Mouse (Mus musculus) neural tube, embryonic 11.5 days (tissue): ENCODE measurements around the gene Dram2. TPM values are rescaled to one million over a fixed set of nuclear protein-coding genes. Genes with fewer than 3 reads are reported as not detected.
A peak's percentile ranks its signal among the peaks of the same experiment; 100 is the strongest.

Experiments used
- ATAC-seq: fragments of 200-750 bp; cut with Nextera tagmentation; 2 replicates; pipeline ENCODE4 v1.8.0; 2017; ENCODE audit warnings: moderate number of reproducible peaks, mild to moderate bottlenecking, moderate TSS enrichment, moderate library complexity; ENCODE audit not compliant: insufficient read depth, low FRiP score, low TSS enrichment
- DNase-seq: peaks from one replicate; pipeline ENCODE4 v3.0.0-alpha.2; 2015; ENCODE audit warnings: low spot score
- H3K27ac ChIP-seq: fragments of 300-500 bp; sonication (generic); 2 replicates; pipeline ENCODE4 v1.5.1; 2014; ENCODE audit warnings: low read depth, mild to moderate bottlenecking, low read length
- H3K27me3 ChIP-seq: fragments of 300-500 bp; sonication (generic); 2 replicates; pipeline ENCODE4 v1.6.1; 2014; ENCODE audit warnings: mild to moderate bottlenecking, low read length, mixed read lengths; ENCODE audit not compliant: control insufficient read depth, insufficient read depth
- H3K36me3 ChIP-seq: fragments of 300-500 bp; sonication (generic); 2 replicates; pipeline ENCODE4 v1.6.1; 2014; ENCODE audit warnings: mild to moderate bottlenecking, low read length, moderate library complexity, mixed read lengths; ENCODE audit not compliant: control insufficient read depth, insufficient read depth
- H3K4me1 ChIP-seq: fragments of 300-500 bp; sonication (generic); 2 replicates; pipeline ENCODE4 v1.6.1; 2014; ENCODE audit warnings: low read length, mixed read lengths; ENCODE audit not compliant: control insufficient read depth, insufficient read depth
- H3K4me2 ChIP-seq: fragments of 300-500 bp; sonication (generic); 2 replicates; pipeline ENCODE4 v1.6.1; 2014; ENCODE audit warnings: low read depth, mild to moderate bottlenecking, moderate library complexity
- H3K4me3 ChIP-seq: fragments of 300-500 bp; sonication (generic); 2 replicates; pipeline ENCODE4 v1.5.1; 2014; ENCODE audit warnings: low read depth, low read length
- H3K9ac ChIP-seq: fragments of 300-500 bp; sonication (generic); 2 replicates; pipeline ENCODE4 v1.6.1; 2014; ENCODE audit warnings: mild to moderate bottlenecking, low read length
- H3K9me3 ChIP-seq: fragments of 300-500 bp; sonication (generic); 2 replicates; pipeline ENCODE4 v1.6.1; 2016; ENCODE audit warnings: low read length; ENCODE audit not compliant: control insufficient read depth
- WGBS: fragments of 180-500 bp; shearing (Covaris S2); extraction: QIAGEN DNeasy Blood & Tissue Kit; methylation state at CpG from one replicate; pipeline ENCODE4 v1.1.7; 2014; 5-methylcytosine and 5-hydroxymethylcytosine counted together
- polyA plus RNA-seq: library from polyadenylated mRNA; unstranded; fragments of >200 nt; fragmentation: Nextera tagmentation; extraction: Ambion mirVana; gene quantifications from 2 replicates; pipeline ENCODE4 v1.2.1, GENCODE M21; 2014

Gene Dram2
- polyA plus RNA-seq, result 56.6 and 57.8 TPM in 2 replicates

DNA sequence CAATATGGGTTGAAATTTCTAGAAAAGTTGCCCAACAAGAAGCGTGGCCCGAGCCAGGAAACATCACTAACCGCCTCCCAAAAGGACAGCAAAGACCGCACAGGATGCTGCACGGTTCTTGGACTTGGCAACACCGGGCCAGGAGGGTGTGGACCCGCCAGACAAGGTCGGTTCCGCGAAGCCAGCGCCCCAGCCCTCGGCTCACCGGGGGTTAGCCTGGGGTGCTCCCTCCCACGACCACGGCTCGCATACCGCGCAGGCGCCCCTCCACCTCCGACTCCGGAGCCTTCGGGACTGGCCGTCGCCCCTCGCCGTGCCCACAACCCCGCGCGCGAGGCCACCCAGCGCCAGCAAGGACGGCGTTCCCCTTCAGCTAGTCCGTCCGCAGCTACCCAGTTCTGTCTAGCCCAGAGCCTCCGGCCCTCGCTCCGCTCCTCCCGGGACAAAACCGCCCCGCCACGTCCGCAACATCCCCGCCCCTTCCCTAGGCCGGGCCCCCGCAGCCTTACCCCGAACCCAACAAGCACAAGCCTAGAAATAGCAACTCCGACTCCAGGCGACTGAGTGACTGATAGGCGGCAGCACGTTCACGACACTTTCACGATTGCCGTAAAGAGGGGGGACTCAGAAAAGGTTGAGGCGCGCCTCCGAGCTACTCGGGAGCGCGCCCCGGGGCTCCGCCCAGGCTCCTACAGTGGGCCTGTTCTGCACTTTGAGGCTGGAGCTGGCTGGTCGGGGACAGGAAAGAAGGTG is at the start of gene Dram2, which contains the start of gene Cept1:
Gene Dram2 (plus strand): TSS at position 628 of the 753 bp plus-strand sequence.
Gene Cept1 (minus strand): TSS at position 632 of the 753 bp plus-strand sequence.
- H3K36me3 ChIP-seq, result no peaks in the 10 kb centered on the region
- H3K4me2 ChIP-seq, result peak within 1 kb of the TSS; percentile 58
- H3K27me3 ChIP-seq, result no peaks in the 10 kb centered on the region
- no peaks in the 10 kb centered on the region for H3K9me3 ChIP-seq
- ATAC-seq, result peak; percentile 96
- peak; percentile 94 for DNase-seq
- H3K4me1 ChIP-seq, result peaks cover 6% of the 10 kb centered on the region; the same call in 1 of the 2 replicates
- peak within 1 kb of the TSS; percentile 90 for H3K9ac ChIP-seq
- peak within 1 kb of the TSS; percentile 90 for H3K27ac ChIP-seq
- H3K4me3 ChIP-seq, result peak within 1 kb of the TSS; percentile 72
- under 1% methylated on average over 63 of the region's 63 CpGs for WGBS

DNA sequence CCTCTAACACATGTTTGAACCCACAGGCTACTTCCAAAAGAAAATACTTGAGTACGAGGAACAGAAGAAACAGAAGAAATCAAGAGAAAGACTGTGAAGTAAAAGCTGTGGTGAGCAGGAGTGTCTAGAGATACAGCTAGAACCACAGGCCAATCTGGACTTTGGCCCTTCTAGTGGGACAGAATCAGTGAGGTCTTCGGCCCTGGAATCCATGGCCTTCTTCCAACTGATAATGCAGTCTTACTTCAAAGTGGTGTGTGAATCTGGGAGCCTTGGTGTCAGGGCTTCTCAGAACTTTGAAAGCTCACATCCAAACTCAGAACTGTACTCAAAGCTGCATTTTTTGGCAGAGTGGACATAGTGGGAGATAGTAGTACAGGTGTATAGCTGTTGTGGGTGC is 47.1 kb upstream of the Dram2 start:
- Histone ChIP-seq H3K27me3 (no peaks in the 10 kb centered on the region), H3K36me3 (no peaks in the 10 kb centered on the region; the same call in 1 of the 2 replicates), H3K9me3 (no peaks in the 10 kb centered on the region), H3K27ac (no peak overlapping the region), H3K4me2 (no peak overlapping the region), H3K9ac (no peak overlapping the region), H3K4me1 (no peaks in the 10 kb centered on the region), H3K4me3 (no peak overlapping the region)
- 95% methylated on average over 2 of the region's 2 CpGs for WGBS
- no peak for DNase-seq
- no peak for ATAC-seq

DNA sequence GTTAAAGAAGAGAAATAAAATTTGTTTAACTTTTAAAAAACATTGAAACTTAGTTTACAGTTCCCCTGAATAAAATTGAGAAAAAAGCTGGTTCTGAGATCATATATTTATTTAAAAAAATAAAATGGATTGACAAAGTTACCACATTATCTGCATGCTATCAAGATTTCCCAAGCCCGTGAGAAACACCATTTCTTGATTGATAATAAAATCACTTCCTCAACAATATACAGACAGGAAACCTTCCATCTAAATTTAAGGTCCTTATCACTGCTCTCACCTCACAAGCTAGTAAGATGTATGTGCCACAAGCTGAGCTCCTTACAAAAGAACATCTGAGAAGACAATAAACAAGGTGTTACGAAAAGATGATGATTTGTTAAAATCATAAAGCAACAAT is 44.7 kb upstream of the Dram2 start:
- no peaks in the 10 kb centered on the region for H3K9me3 ChIP-seq
- no peak overlapping the region for H3K9ac ChIP-seq
- H3K4me2 ChIP-seq, result no peak overlapping the region
- H3K27ac ChIP-seq, result no peak overlapping the region
- DNase-seq (no peak), ATAC-seq (no peak)
- H3K4me1 ChIP-seq, result no peaks in the 10 kb centered on the region
- H3K36me3 ChIP-seq, result no peaks in the 10 kb centered on the region; the same call in 1 of the 2 replicates
- no peaks in the 10 kb centered on the region for H3K27me3 ChIP-seq
- 92% methylated on average over 2 of the region's 2 CpGs for WGBS
- no peak overlapping the region for H3K4me3 ChIP-seq

DNA sequence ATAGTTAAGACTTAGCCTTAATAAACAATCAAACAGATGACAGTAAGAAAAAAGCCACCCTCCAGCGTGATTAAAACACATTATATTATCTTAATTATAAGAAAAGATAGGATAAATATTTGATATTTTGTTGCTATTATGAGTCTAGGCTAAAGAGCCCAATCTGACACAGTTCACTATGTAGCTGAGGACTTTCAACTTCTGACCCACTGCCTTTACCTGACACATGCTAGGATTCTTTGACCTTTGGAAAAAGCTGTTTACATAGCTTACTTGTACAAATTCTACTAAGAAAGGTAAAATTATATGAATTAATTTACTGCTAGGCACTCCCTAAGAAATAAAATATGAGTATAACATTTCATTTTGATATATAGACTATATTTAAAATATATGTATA is 36.9 kb upstream of the Dram2 start:
- Histone ChIP-seq H3K4me3 (no peak overlapping the region), H3K36me3 (no peaks in the 10 kb centered on the region), H3K4me2 (no peak overlapping the region), H3K9ac (no peak overlapping the region), H3K4me1 (no peaks in the 10 kb centered on the region), H3K27ac (no peak overlapping the region), H3K27me3 (no peaks in the 10 kb centered on the region), H3K9me3 (no peaks in the 10 kb centered on the region)
- DNase-seq, result no peak
- no peak for ATAC-seq
- WGBS, result 94% methylated on average over 1 of the region's 1 CpGs

DNA sequence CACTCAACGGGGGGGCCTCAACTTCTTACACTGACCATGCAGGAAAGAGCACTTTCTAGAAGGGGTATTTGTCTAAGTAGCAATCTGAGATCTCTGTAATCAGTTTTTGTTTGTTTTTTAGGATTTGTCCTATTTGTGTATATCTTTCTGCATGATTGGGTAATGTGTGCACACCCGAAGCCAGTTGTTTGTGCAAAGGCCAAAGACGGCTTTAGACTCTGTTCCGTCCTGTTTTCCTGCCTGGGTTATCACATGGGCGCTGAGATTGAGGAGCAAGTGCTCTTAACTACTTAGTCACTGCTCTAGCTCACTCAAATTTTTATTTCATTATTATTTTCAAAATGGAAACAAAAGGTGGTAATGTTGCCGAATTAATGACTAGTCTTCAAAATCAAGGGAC is 32.6 kb upstream of the Dram2 start:
- H3K4me3 ChIP-seq, result no peak overlapping the region
- ATAC-seq (no peak), DNase-seq (no peak)
- no peak overlapping the region for H3K9ac ChIP-seq
- no peaks in the 10 kb centered on the region for H3K9me3 ChIP-seq
- H3K27me3 ChIP-seq, result no peaks in the 10 kb centered on the region
- H3K4me2 ChIP-seq, result no peak overlapping the region
- no peaks in the 10 kb centered on the region for H3K36me3 ChIP-seq
- 88% methylated on average over 6 of the region's 6 CpGs for WGBS
- H3K4me1 ChIP-seq, result no peaks in the 10 kb centered on the region
- H3K27ac ChIP-seq, result no peak overlapping the region

DNA sequence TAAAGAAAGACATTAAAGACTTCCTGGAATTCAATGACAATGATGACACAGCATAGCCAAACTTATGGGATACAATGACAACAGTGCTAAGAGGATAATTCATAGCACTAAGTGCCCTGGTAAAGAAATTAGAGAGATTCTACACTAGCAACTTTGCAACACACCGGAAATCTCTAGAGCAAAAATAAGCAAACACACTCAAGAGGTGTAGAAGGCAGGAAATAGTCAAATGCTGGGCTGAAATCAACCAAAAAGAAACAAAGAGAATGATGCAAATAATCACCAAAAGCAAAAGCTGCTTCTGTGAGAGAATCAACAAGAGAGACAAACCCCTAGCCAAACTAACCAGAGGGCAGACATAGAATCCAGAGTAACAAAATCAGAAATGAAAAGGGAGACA is 24.9 kb upstream of the Dram2 start:
- 93% methylated on average over 1 of the region's 1 CpGs for WGBS
- no peak for DNase-seq
- Histone ChIP-seq H3K4me2 (no peak overlapping the region), H3K4me3 (no peak overlapping the region), H3K27me3 (no peaks in the 10 kb centered on the region), H3K9ac (no peak overlapping the region), H3K27ac (no peak overlapping the region), H3K36me3 (no peaks in the 10 kb centered on the region), H3K4me1 (no peaks in the 10 kb centered on the region), H3K9me3 (no peaks in the 10 kb centered on the region)
- ATAC-seq, result no peak

DNA sequence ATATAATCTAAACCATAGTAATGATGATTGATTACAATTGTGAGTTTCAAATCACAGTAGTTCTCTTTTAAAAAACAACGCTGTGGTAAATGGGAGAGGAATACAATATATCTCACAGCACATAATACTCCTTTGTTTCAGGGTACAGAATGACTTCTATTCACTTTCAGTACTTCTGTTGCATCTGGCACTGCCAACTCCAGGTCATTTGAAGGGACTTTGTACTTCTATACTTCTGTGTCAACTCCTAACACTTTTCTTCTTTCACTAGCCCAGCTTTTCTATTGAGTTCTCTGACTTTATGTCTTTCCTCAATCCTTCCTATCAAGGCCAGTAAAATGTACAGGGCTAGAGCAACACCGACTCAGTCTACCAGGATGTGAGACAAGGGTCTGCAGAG is 21.2 kb upstream of the Dram2 start:
- Histone ChIP-seq H3K9me3 (no peaks in the 10 kb centered on the region), H3K27ac (no peak overlapping the region), H3K4me3 (no peak overlapping the region), H3K36me3 (no peaks in the 10 kb centered on the region), H3K9ac (no peak overlapping the region), H3K4me2 (no peak overlapping the region), H3K4me1 (no peaks in the 10 kb centered on the region), H3K27me3 (no peaks in the 10 kb centered on the region)
- ATAC-seq (no peak), DNase-seq (no peak)
- 78% methylated on average over 2 of the region's 2 CpGs for WGBS

DNA sequence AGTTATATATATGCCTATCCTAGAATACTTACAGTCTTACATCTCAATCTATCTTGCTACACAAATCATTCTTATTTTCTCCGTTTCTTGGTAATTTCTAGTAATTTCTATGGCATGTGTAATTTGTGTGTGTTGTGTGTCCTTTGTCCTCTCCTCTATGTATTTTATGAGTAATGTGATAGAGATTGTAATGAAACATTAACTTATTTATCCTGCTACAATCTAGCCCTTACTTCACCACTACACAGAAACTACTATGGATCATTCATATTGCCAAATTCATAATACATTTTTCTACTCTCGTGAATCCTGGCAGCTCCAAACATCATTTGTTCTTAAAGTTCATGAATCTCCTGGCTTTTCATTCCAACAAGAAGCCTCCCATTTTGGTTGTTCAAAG is 19.6 kb upstream of the Dram2 start:
- DNase-seq (no peak), ATAC-seq (no peak)
- Histone ChIP-seq H3K4me1 (no peaks in the 10 kb centered on the region), H3K4me2 (no peak overlapping the region), H3K27me3 (no peaks in the 10 kb centered on the region), H3K27ac (no peak overlapping the region), H3K9ac (no peak overlapping the region), H3K9me3 (no peaks in the 10 kb centered on the region), H3K36me3 (no peaks in the 10 kb centered on the region), H3K4me3 (no peak overlapping the region)
- 94% methylated on average over 2 of the region's 2 CpGs for WGBS

DNA sequence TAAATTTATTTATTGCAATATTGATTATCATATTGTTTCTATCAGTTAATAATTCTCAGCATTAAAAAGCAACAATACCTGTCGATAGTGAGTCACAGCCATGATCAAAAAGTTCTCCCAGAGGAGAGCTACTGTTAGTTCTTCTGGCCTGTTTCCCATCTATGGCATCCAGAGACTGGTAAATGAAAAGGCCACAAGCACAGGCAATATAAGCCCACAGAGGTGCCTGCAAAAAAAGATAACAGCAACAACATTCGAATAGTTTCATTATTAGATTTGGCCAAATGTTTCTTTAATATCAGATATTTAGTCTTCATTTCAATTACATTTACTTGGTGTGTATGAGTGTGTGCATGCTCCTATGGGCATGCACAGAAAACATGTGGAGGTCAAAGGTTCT is 14.3 kb upstream of the Dram2 start:
- H3K4me2 ChIP-seq, result no peak overlapping the region
- DNase-seq (no peak), ATAC-seq (no peak)
- H3K4me3 ChIP-seq, result no peak overlapping the region
- H3K36me3 ChIP-seq, result 0 out of 2 replicates have a peak, but pooled peaks cover 1% of the 10 kb centered on the region
- no peaks in the 10 kb centered on the region for H3K9me3 ChIP-seq
- H3K9ac ChIP-seq, result no peak overlapping the region
- WGBS, result 91% methylated on average over 2 of the region's 2 CpGs
- no peaks in the 10 kb centered on the region for H3K4me1 ChIP-seq
- H3K27ac ChIP-seq, result no peak overlapping the region
- H3K27me3 ChIP-seq, result no peaks in the 10 kb centered on the region
